Mouse (Mus musculus): ENCODE data around the gene Rufy3.
A peak's percentile ranks its signal among the peaks of the same experiment; 100 is the strongest.
"Not testable (repeated sequence)": the region's sequence is repeated elsewhere in the genome, so short reads cannot be mapped to it uniquely, and the experiment has no call there.

Rufy3 gene

DNA sequence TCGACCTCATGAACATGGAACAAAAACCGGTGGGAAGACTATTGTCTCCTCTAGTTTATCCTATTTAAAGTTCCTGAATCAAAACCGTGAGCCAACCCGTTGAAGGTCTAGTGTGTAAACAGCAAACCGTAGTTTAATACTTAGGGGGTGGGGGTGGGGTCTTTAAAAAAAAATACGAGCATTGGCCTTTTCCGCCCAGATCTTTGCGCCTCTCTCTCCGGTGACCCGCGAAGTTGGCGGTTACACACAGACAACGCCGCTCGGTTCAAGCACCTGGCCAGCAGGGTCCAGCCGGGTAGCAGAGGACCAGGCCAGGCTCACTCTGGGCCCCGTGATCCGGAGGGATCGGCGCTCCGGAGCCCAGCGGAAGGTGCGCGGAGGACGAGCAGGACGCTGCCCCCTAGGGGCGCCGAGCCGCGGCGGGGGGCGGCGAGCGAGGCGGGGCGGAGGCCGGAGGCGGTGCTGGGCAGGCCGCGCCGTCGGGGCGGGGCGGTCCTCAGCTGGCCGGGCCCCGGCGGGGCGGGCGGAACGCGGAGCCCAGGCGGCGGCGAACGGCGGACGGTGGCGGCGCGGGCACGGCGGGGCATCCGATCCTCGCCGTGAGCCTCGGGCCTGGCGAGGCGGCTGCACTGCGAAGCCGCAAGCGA lies at the start of gene Rufy3:
Rufy3 (plus strand) TSS at position 540 of the 647 bp plus-strand sequence.
- peak; percentile 73 for ATAC-seq (ENCODE audit: insufficient number of reproducible peaks, low FRiP score, low TSS enrichment)

DNA sequence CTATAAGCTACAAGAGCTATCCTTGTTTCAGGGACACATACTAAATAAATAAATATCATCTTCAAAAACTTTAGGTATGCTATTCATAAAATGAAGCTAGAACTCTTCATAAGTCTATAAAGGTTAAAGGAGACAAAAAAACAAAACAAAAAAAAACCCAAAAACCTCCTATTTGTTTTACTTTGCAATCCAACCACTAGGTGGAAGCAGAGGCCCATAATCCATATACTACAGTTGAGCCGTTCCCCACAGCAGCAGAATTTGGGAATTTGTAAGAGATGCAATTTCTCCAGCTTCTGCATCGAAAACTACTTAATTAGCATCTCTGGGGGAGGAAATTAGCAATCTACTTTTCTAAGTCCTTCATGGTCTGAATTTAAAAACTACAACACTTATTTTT lies 45.6 kb upstream of the Rufy3 start:
- peak; percentile 52; the same call in 1 of the 2 replicates for ATAC-seq (ENCODE audit: insufficient number of reproducible peaks, low FRiP score, low TSS enrichment)

DNA sequence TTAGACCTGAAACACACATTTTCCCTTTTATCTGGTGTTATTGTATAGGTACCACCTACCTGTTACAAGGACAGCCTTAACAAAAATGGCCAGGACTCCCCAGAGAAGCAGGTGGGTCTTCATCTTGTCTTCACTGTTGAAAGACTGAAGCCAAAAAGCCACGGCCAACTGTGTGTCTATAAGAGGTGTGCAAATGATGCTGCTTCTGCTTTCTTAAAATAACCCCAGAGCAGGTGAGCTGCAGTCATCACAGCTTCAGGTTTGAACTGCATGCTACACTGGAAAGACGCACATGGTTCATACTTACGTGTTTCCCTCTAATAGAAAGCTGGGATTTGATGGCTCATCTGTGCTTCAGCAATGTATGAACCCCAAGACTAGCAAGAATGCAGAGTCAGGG lies 37.2 kb upstream of the Rufy3 start, which contains the start of gene Jchain:
Jchain (minus strand) TSS at position 235 of the 400 bp plus-strand sequence.
- ATAC-seq (ENCODE audit: insufficient number of reproducible peaks, low FRiP score, low TSS enrichment), result no peak

DNA sequence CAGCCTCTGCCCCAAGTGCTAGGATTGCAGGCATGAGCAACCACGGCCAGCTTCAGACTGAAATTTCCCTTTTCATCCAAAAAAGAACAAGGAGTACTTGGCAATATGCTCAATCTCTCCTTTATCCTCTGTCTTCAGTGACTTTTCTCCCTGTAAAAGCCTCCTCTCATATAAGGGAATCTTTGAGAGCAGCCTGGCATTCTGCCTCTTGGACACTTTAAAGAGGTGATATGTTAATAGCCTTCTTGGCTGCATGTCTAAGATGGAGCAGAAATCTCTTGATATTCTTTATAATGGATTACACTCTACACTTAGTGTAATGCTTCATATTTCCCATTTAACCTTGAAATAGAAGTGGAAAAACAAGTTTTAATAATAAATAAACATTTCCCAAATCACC lies 33.9 kb upstream of the Rufy3 start:
- no peak for ATAC-seq (ENCODE audit: insufficient number of reproducible peaks, low FRiP score, low TSS enrichment)

DNA sequence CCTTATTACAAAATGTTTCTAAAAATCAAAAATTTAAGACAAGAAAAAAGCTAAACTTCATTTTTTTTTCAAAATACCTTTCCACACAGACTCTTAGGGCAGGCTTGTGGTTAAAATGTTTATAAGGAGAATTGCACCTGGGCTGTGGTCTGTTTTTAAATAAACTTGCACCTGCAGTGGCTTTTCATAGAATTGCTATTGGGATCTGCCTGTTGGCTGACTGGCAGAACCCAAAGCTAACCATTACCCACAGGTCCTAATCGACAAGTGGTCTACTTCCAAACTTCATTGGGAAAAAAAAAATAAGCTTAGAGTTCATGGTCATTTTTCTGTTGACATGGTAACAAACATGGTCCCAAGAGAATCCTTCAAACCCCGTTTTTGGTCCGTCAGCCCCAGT lies 30.1 kb upstream of the Rufy3 start:
- ATAC-seq (ENCODE audit: insufficient number of reproducible peaks, low FRiP score, low TSS enrichment), result no peak

DNA sequence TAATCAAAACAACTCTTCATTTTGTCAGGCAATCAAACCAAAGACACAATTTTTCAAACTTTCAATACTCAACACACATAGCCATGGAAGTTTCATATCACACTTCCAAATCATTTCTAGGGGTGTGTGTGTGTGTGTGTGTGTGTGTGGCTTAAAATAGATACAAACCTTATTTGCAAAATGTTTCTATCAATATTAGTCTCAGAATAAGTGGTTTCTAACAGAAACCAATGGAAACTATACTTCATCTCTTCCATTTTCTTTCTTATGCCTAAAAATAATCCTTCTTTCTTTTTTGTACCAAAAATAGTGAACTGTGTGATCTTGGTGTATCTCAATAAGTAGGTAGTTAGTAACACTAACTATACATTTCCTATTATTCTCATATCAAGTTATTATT lies 24.0 kb upstream of the Rufy3 start:
- ATAC-seq (ENCODE audit: insufficient number of reproducible peaks, low FRiP score, low TSS enrichment), result no peak

DNA sequence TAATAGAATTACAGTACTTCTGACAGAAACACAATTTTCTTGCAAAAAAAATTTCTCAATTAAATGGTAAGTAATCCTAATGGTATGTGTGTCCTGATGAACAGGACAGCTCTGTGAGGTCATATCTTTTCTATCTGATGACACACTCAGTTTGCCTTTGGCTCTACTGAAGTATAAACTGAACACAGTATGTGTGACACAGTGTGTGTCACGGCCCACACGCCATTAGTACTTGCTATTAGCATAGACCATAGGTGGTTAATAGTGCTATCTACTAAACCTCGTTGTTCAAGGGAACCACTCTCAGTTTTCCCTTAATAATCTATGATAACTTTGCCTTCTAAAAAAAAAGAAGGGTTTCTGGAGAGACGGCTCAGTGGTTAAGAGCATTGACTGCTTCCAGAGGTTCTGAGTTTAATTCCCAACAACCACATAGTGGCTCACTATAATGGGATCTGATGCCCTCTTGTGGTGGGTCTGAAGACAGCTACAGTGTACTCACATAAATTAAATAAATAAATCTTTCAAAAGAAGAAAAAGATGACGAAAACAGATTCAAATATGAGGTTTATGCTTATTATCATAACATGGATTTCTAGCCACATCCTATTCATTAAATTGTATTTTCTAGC lies 22.1 kb upstream of the Rufy3 start:
- no peak for ATAC-seq (ENCODE audit: insufficient number of reproducible peaks, low FRiP score, low TSS enrichment)

DNA sequence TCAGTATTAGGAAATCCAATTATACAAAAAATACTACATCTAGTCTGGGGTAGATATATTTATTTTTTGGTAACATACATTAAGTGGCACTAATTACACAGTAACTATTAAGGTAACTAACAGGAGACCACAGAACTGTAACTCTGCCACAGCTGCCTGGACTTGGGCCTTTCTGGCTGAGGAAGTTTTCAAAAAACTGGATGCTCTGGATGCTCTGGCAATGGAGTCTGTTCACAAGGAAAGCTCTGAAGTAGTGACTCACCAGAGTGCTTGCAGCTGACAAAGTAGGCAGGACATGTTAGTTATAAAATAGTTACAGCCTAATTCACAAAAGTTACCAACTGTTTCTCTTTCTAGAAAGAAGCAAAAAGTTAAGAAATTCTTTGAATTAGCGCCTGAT lies 20.4 kb upstream of the Rufy3 start:
- not testable (repeated sequence) for ATAC-seq (ENCODE audit: insufficient number of reproducible peaks, low FRiP score, low TSS enrichment)

DNA sequence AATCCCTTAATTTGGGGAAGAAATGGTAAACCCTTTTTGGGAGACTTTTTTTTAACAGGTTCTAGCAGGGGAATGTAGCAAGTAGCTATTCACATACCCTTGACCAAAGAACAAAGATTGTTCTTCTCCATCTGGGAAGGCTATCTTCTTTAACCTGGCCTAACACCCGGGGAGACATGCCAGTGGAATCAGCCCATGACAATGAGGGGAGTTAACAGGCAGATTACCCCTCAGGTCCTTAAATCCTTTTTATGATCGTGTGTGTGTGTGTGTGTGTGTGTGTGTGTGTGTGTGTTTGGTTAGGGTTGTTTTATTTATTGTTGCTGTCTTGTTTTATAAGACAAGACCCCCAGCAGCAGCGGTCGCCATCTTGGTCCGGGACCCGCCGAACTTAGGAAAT lies 19.3 kb upstream of the Rufy3 start:
- no peak for ATAC-seq (ENCODE audit: insufficient number of reproducible peaks, low FRiP score, low TSS enrichment)

DNA sequence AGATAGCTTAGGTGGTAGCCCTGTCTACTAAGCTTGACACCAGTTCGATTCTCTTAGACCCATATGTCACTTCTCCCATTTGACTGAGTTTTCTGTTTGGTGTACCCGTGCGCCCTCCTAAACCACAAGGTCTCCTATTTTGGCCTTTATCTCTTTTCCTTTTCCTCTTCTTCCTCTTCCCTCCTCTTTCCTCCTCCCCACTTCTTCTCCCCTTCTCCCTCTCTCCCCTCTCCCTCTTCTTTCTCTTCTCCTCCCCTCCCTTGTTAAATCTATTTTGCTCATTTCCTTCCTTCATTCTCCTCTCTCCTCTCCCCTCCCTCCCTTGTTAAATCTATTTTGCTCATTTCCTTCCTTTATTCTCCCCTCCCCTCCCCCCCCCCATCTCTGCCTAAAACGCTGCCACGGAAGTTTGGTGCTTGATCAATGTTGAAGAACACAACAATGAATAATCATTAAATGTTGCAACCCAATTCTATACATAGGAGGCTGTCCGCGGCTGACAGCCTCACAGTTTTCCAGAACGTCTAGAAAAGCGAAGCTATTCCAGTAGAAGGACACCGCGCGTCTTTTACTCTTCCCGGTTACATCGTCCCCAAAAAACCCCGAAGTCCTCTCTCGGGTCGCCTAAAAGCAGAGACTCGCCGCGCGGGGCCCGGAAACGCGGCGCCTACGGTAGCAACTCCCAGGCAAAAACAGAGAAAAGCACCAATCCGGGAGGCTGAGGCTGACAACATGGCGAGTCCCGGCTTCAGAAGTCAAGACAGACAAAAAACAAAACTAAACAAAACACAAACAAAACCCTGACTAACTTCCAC lies 11.4 kb upstream of the Rufy3 start:
- peak; percentile 69; the same call in 1 of the 2 replicates for ATAC-seq (ENCODE audit: insufficient number of reproducible peaks, low FRiP score, low TSS enrichment)

DNA sequence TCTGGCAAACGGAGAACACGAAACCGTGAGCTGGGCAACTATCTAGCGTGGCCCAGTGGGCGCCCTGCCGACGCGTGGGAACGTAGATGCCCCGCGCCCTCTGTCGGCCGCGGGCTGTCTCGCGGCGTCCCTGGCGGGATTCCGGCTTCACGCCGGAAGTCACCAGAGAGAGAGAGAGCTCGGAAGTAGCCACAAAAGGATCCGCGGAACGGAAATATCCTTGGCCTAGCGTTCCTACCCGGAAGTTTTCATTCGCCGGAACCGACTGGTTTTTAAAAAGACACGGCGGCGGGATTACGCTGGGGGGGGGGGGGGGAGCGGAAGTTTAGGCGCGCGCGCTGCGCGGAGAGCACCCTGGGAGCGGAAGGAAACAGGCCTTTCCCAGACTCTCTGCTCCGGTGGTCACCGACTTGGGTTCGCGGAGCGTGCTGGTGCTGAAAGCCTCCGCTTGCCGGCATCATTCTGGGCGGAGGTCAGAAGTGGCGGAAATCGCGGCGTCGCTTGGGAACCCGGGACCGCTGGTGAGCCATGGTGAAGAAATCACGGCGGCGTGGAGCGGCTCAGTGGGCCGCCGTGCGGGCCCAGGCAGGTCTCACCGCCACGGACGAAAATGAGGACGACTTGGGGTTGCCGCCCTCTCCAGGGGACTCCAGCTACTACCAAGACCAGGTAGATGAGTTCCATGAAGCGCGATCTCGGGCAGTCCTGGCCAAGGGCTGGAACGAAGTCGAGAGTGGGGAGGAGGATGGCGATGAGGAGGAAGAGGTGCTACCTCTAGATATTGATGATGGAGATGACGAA lies 10.6 kb upstream of the Rufy3 start, which contains the start of gene Utp3:
Utp3 (plus strand) TSS at position 377 of the 801 bp plus-strand sequence.
- ATAC-seq (ENCODE audit: insufficient number of reproducible peaks, low FRiP score, low TSS enrichment), result peak; percentile 97

DNA sequence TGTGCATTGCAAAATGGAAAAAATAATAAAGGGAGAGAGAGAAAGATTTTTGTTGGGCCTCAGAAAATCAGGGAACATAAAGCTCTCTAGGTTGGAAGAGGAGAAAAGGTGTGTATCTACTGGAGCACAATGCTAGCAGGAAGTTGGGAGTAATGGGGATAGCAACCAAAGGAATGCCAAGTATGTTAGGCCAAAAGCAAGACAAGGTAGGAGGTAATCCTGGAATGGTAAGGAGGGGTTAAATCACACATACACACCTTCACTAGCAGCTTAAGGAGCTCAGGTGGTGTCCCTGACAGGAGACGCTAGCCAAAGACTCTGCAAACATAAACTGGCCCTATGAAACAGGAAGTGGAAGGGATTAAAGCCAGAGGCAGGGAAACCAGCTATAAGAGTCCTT lies 5.8 kb upstream of the Rufy3 start:
- no peak for ATAC-seq (ENCODE audit: insufficient number of reproducible peaks, low FRiP score, low TSS enrichment)

DNA sequence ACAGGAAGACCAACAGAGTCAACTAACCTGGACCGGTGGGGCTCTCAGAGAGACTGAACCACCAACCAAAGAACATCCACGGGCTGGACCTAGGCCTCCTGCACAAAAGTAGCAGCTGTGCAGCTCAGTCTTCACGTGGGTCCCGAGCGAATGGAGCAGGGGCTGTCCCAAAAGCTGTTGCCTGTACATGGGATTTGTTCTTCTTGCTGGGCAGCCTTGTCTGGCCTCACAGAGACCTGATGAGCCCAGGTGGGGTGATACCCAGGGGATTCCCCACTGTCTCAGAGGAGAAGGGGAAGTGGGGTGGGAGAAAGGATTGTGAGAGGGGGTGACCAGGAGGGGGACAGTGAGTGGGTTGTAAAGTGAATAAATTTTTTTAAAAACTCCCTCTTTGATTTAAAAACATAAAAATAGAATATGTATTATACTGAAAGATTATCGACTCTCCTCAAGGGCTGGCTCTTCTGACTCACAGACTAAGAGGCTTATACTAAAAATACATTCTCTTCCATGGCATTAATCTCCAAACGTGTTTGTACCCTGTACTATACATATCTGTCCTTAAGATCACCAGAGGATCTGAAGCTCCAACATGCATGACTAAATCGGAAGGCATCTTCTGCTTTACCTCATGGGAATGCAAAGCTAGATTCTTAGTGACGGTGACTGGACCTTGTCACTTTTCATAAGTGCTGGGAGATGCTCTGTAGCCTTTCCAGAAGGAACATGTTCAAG lies 3.6 kb upstream of the Rufy3 start:
- ATAC-seq (ENCODE audit: insufficient number of reproducible peaks, low FRiP score, low TSS enrichment), result no peak

DNA sequence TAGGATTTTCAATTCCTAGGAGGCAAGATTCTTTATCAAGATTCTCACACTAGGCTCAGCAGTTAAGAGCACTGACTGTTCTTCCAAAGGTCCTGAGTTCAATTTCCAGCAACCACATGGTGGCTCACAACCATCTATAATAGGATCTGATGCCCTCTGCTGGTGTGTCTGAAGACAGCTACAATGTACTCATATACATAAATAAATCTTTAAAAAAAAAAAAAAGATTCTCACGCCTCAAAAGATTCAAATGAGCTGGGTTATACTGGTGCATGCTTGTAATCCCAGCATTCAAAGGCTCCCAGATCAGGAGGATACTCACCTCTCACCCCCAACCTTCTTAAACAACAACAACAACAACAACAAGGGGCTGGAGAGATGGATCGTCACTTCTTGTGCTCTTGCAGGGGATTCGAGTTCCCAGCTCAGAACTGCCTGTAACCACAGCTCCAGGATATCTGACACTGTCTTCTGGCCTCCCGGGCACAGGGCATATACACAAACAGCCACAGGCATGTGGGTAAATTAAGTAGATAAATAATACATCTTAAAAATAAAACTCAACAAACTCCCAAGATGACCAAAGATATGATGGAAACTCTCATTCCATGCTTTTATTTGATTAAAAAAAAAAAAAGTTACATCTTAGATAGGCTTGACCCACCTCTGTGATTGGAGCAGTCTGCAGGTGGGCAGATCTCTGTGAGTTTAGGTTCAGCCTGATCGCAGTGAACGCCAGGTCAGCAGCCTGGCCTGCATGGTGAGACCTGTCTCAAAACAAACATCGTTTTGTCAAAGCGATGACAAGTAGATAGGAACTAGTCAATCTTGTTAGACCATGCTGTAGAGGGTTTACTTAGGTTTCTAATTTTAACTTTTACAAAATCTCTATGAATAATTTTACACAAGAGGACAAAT lies 1.7 kb upstream of the Rufy3 start:
- no peak for ATAC-seq (ENCODE audit: insufficient number of reproducible peaks, low FRiP score, low TSS enrichment)

DNA sequence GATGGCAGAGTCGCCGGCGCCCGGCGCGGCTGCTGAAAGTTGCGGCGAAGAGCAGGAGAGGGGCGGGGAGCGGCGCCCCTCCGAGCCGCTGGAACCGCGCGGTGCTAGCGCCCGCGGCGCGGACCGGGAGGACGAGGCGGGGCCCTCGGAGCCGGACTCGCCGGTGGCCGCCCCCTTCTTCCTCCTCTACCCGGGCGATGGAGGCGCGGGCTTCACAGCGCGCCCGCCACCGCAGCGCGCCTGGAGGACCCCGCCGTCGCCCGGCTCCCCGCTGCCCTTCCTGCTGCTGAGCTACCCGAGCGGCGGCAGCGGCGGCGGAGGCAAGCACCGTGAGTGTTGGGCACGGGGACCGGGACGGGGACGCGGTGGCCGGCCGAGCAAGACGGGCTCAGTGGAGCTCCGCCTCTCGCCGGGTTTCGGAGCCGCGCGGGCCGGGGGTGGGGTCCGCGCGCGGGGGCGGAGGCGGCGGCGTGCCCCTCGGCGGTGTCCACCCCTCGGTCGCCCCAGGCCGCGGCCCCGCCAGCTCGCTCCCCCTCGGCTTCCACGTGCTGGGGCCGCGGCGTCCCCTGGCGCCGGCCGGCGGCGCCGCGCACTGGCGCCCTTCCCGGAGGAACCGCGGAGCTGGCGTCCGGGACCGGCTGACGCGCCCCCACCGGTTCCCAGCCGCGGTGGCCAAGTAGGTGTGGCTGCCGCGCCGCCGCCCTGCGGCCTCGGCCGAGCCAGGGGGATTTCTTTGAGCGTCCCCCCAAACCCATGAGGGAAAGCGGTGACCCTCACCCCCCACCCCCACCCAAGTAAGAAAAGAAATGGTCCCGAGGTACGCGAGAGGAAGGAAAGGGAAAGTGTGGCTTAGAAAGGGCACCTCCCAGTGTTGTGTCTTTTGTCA lies 551 bp downstream of the Rufy3 start:
- ATAC-seq (ENCODE audit: insufficient number of reproducible peaks, low FRiP score, low TSS enrichment), result peak; percentile 68

DNA sequence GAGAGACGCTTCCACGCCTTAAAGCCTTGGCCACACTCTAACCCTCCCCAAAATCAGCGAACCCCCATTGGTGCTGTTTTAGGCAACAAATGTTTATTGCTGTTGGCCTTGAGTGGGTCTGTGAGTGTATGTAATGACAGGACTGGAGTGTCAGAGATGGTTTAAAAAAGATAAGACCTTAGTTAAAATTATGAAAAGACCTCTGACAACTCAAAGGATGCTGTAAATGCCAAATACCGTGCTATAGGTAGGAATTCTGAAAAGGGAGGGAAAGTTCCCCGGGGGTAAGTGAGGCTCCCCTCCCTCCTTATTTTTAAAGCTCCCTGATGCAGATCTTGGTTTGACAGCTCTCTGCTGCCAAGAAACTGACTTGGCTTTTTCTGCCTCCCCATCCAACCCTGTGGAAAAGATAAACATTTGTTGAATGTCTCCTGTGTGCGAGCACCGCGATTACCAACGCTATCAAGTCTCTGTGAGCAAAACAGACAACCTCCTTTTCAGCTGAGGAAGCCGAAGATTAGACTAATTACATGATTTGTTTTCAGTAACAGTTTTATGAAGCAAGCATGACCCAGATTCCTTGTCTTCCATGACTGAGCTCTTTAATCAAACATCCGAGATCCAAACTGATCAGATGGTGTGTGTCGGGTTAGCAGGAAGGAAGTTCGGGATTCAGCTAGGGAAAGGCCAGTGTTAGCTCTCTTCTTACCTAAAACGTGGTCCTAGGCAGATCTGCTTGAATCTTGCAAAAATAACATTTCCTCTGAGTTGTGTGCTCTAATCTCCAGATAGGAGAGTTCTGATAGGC lies 1.4 kb downstream of the Rufy3 start:
- no peak for ATAC-seq (ENCODE audit: insufficient number of reproducible peaks, low FRiP score, low TSS enrichment)

DNA sequence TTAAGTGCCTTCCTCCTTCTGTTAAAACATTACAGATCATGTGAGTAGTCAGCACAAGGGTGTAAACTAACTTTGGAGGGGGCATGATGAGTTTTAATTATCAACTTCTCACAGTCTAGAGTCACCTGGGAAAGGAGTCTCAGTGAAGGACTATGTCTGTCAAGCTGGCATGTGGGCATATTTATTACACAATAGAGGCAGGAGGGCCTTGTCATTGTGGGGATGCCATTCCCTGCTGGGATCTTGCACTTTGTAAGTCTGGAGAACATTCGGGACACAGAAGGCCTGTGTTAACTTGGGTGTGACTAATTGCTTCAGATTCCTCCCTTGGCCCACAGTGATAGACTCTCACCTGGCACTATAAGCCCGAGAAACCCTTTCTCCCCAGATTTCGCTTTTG lies 4.7 kb downstream of the Rufy3 start:
- ATAC-seq (ENCODE audit: insufficient number of reproducible peaks, low FRiP score, low TSS enrichment), result no peak
